Mouse (Mus musculus): ENCODE results near the gene Atp8b4.

DNA sequence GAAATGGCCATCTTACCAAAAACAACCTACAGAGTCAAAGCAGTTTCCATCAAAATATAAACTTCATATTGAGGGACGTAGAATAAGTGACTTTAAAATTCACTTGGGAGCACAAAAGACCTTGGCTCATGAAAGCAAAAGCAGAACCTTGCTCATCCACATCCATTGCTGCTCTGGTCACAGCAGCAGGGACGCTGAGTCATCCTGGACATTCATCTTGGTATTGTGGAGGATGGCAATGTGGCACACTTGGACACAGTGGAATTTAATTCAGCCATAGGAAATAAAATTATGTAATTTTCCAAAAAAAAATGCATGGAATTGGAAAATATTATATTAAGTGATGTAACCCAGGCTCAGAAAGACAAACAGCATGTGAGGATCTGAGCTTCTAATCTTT lies 184.1 kb downstream of the Atp8b4 start:
- no peak for TF ChIP-seq CTCF (IDR thresholded peaks at IDR 0.05; ENCODE audit: extremely low read depth, insufficient read depth, insufficient read length, insufficient replicate concordance)
- TF ChIP-seq POLR2A (IDR thresholded peaks at IDR 0.05; ENCODE audit: low read depth, low read length) = no peak

Data from spleen, adult 2 months (tissue).